Mouse (Mus musculus): ENCODE results near the gene Oasl1.
"Not testable (repeated sequence)": the region's sequence is repeated elsewhere in the genome, so short reads cannot be mapped to it uniquely, and the experiment has no call there.

The Oasl1 gene

GRCm38 (mm10) chr5:114926153-114926684 lies 3.2 kb downstream of the Oasl1 start:
- DNase-seq (ENCODE audit: low spot score), result no peak

DNA sequence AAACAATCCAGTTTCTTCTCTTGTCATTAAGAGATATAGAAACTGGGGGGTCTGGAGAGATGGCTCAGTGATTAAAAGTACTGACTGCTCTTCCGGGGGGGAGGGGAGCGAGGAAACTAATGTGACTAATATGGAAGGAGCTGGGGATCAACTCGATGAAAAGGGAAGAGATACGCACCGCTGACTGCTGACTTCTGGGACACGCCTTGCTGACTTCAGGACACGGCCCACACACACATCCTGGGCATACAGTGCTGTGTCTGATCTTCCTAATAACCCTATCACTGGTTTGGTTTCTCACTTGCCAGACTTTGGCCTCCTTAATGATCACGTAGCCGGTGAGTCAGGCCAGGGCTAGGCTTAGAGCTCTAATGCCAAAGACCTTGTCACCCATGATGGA lies 3.7 kb downstream of the Oasl1 start:
- DNase-seq (ENCODE audit: low spot score), result no peak

- DNase-seq (ENCODE audit: low spot score), result no peak
These were observed 8.6 kb downstream of the Oasl1 start for GRCm38 (mm10) chr5:114931626-114932025.

- DNase-seq (ENCODE audit: low spot score), result no peak
These were observed 10.2 kb downstream of the Oasl1 start for GRCm38 (mm10) chr5:114933206-114933605.

DNA sequence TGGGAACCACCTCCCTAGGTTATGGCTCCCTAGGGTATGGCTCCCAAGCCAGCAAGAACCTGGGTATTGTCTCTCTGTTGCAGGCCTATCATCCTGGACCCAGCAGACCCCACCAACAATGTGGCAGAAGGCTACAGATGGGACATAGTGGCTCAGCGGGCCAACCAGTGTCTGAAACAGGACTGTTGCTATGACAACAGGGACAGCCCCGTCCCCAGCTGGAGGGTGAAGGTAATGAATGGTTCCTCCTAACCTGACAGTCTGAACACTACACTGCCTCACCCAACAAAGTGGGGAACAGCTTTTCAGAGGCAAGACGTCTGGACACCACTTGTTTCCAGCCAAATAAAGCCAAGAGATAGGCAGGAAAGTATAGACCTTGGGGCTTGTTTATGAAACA lies 12.8 kb downstream of the Oasl1 start:
- DNase-seq (ENCODE audit: low spot score), result no peak

- DNase-seq (ENCODE audit: low spot score), result not testable (repeated sequence)
These were observed 18.1 kb downstream of the Oasl1 start for GRCm38 (mm10) chr5:114941138-114941537.

GRCm38 (mm10) chr5:114942074-114942765 lies 19.2 kb downstream of the Oasl1 start, which contains the start of gene 2210016L21Rik:
Gene 2210016L21Rik, plus strand, starts transcription at chr5:114942158.
- DNase-seq (ENCODE audit: low spot score), result peak; percentile 89

DNA sequence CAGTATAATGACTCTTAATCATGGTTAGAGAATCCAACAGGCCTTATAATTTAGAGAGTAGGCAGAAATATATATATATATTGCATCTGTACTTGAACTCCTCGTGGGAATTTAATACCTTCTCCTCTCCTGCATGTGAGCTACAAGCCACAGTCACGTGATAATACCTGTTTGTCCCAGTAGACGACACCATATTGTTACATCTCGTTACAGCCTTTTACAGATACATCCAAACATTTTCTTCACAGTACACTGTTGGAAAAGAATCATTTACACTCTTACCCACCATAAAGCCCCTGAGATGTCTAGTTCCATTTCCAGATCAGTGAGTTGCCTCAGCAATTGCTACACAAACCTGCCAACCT lies 19.7 kb downstream of the Oasl1 start:
- DNase-seq (ENCODE audit: low spot score), result no peak

- DNase-seq (ENCODE audit: low spot score), result peak; percentile 59
These were observed 22.0 kb downstream of the Oasl1 start for GRCm38 (mm10) chr5:114945072-114945471.

- DNase-seq (ENCODE audit: low spot score), result peak; percentile 64
These were observed 25.9 kb downstream of the Oasl1 start for GRCm38 (mm10) chr5:114948891-114949290.

DNA sequence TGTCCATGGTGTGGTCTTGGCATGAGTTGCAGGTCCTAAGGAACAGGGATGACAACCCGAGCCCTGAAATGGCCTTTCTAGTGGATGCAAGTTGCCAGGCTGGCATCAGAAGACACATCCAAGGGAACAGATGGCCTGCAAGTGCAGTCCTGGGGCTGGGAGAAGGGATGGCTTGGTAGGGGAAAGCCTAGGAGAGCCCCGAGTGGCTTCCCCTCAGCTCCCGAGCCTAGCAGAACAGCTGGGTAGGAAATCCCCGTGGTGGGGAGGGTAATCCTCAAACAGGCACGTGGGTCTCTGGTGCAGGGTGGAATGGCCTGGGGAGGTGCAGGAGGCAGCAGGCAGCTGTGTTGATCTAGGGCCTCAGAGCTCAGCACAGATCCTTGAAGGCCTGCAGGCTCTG lies 26.3 kb downstream of the Oasl1 start:
- no peak for DNase-seq (ENCODE audit: low spot score)

GRCm38 (mm10) chr5:114949812-114950211 lies 26.8 kb downstream of the Oasl1 start:
- DNase-seq (ENCODE audit: low spot score), result no peak

- no peak for DNase-seq (ENCODE audit: low spot score)
These were observed 27.6 kb downstream of the Oasl1 start for GRCm38 (mm10) chr5:114950669-114951068.

- no peak for DNase-seq (ENCODE audit: low spot score)
These were observed 28.3 kb downstream of the Oasl1 start for GRCm38 (mm10) chr5:114951279-114951880.

- DNase-seq (ENCODE audit: low spot score), result no peak
These were observed 30.3 kb downstream of the Oasl1 start for GRCm38 (mm10) chr5:114953326-114953725.

GRCm38 (mm10) chr5:114958069-114958468 lies 35.0 kb downstream of the Oasl1 start:
- DNase-seq (ENCODE audit: low spot score), result no peak

DNA sequence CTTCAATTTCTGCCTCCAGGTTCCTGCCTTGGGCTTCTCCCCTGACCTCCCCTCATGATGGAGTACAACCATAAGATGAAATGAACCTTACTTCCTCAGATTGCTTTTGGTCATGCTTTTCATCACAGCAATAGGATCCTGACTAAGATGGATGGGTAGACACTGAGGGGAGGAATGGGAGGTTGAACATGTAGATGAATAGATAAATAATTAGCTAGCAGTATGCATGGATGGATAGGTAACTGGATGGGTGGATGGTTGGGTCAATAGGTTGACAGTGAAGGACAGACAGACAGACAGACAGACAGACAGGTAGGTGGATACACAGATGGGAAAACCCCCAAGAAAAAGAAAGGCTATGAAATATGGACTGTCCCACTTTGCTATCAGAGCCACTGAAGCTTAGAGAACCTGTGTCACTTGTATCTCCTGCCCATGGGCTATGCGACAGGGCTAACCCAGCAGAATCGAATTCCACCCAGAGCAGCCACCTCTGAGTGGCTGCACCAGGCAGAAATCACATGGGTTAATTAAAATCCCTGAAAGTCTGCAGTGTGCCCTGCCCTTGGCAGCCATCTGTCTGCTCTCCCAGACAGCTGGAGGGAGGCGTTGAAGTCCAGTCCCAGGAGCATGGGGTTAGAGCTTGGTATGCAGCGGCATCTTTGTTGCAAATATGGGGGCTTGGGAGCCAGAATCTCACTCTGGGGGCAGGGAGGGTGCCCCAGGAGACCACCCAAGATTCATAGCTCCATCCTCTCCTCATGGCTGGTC lies 38.7 kb downstream of the Oasl1 start:
- no peak for DNase-seq (ENCODE audit: low spot score)

DNA sequence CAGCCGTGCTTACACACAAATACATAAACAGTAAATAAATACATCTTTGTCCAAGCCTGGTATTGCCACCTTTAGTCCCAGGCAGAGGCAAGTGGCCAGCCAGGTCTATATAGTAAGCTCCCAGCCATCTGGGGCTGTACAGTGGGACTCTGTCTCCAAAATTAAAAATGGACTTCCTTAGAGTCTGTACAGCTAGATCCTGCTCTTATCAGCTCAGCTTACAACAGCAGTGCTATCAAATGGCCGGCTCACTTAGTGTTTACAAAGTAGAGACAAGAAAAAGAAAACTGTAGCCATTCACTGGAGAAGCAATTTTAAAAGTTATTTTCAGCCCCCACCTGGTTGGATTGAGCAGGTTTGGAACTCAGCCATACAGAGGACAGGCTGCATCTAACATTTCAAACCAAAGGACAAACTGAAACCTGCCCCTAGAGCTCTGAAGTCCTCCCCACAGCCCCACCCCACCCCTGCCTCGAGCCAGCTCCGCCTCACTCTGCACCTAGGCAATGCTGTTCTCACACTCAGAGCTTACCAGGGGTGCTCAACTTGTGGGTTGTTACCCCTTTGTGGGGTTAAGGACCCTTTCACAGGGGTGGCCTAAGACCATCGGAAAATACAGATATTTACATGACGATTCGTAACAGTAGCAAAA lies 41.4 kb downstream of the Oasl1 start:
- DNase-seq (ENCODE audit: low spot score), result peak; percentile 77

GRCm38 (mm10) chr5:114964967-114965898 lies 42.2 kb downstream of the Oasl1 start:
- DNase-seq (ENCODE audit: low spot score), result peak; percentile 89

GRCm38 (mm10) chr5:114967523-114968268 lies 44.7 kb downstream of the Oasl1 start:
- DNase-seq (ENCODE audit: low spot score), result no peak
